Mouse (Mus musculus) thymus, postnatal 10 days (tissue): ENCODE data around the gene St3gal5.

ENCODE experiments used
- DNase-seq, 2 experiments: peaks; one replicate each; pipeline ENCODE4 v3.0.0; 2021; ENCODE audit warnings: low spot score in 2 of 2

The St3gal5 gene

GRCm38 (mm10) chr6:72162155-72162890 lies 64.9 kb downstream of the St3gal5 start:
- no peak for DNase-seq

- peak; percentile 50 to 84 for DNase-seq
Observed at GRCm38 (mm10) chr6:72164321-72165275, 67.2 kb downstream of the St3gal5 start.

- DNase-seq, result no peak
Observed at GRCm38 (mm10) chr6:72165907-72166306, 68.5 kb downstream of the St3gal5 start.

- DNase-seq, result no peak
Observed at GRCm38 (mm10) chr6:72171391-72171790, 74.0 kb downstream of the St3gal5 start.

- DNase-seq, result no peak
Observed at GRCm38 (mm10) chr6:72173350-72173749, 76.0 kb downstream of the St3gal5 start.

GRCm38 (mm10) chr6:72175419-72175818 lies 78.0 kb downstream of the St3gal5 start:
- no peak for DNase-seq

GRCm38 (mm10) chr6:72176004-72176403 lies 78.6 kb downstream of the St3gal5 start:
- no peak for DNase-seq

- no peak for DNase-seq
Observed at GRCm38 (mm10) chr6:72177417-72177816, 80.0 kb downstream of the St3gal5 start.

GRCm38 (mm10) chr6:72179006-72179405 lies 81.6 kb downstream of the St3gal5 start:
- no peak for DNase-seq

GRCm38 (mm10) chr6:72179562-72180502 lies 82.4 kb downstream of the St3gal5 start:
- no peak for DNase-seq

- no peak for DNase-seq
Observed at GRCm38 (mm10) chr6:72184576-72184975, 87.2 kb downstream of the St3gal5 start.

GRCm38 (mm10) chr6:72185893-72186490 lies 88.6 kb downstream of the St3gal5 start:
- peak; percentile 50 to 83 for DNase-seq

- no peak for DNase-seq
Observed at GRCm38 (mm10) chr6:72186809-72187208, 89.4 kb downstream of the St3gal5 start.

GRCm38 (mm10) chr6:72189061-72189863 lies 91.9 kb downstream of the St3gal5 start:
- no peak for DNase-seq

- DNase-seq, result no peak
Observed at GRCm38 (mm10) chr6:72190120-72190519, 92.7 kb downstream of the St3gal5 start.

- DNase-seq, result no peak
Observed at GRCm38 (mm10) chr6:72190577-72190976, 93.2 kb downstream of the St3gal5 start.

- DNase-seq, result no peak
Observed at GRCm38 (mm10) chr6:72196660-72197059, 99.3 kb downstream of the St3gal5 start.

- no peak for DNase-seq
Observed at GRCm38 (mm10) chr6:72197515-72197914, 100.1 kb downstream of the St3gal5 start.

- DNase-seq, result no peak
Observed at GRCm38 (mm10) chr6:72200595-72201256, 103.3 kb downstream of the St3gal5 start.

GRCm38 (mm10) chr6:72202732-72203131 lies 105.3 kb downstream of the St3gal5 start:
- no peak for DNase-seq
